Mouse (Mus musculus) thymus, adult 2 months (tissue): ENCODE data around the gene Rnf26. TPM values are rescaled to one million over a fixed set of nuclear protein-coding genes. Genes with fewer than 3 reads are reported as not detected.

ENCODE experiments used
- DNase-seq: peaks from one replicate; pipeline ENCODE4 v3.0.0; 2021
- H3K27ac ChIP-seq: fragments of 200-500 bp; 2 replicates; pipeline ENCODE4 v1.5.1; 2012; ENCODE audit warnings: low read length, control low read depth; ENCODE audit not compliant: control insufficient read depth, insufficient read depth
- H3K27me3 ChIP-seq: fragments of 200-500 bp; 2 replicates; pipeline ENCODE4 v1.6.1; 2012; ENCODE audit warnings: mild to moderate bottlenecking, low read length, moderate library complexity, mixed read lengths; ENCODE audit not compliant: control insufficient read depth, insufficient read depth
- H3K36me3 ChIP-seq: fragments of 200-500 bp; 2 replicates; pipeline ENCODE4 v1.6.1; 2012; ENCODE audit warnings: mild to moderate bottlenecking, low read length, moderate library complexity; ENCODE audit not compliant: control insufficient read depth, insufficient read depth
- H3K4me1 ChIP-seq: fragments of 200-500 bp; replicated peaks from 2 replicates; pipeline ENCODE4 v1.6.1; 2012; ENCODE audit warnings: low read length; ENCODE audit not compliant: control insufficient read depth, insufficient read depth
- H3K4me3 ChIP-seq: fragments of 200-500 bp; 2 replicates; pipeline ENCODE4 v1.5.1; 2012; ENCODE audit warnings: mild to moderate bottlenecking, low read length, control low read depth, moderate library complexity; ENCODE audit not compliant: control insufficient read depth, insufficient read depth
- CTCF ChIP-seq: fragments of 200-500 bp; IDR thresholded peaks from 2 replicates; pipeline ENCODE4 v1.5.1; 2012; ENCODE audit warnings: mild to moderate bottlenecking, control low read depth, low read length, moderate library complexity, borderline replicate concordance; ENCODE audit not compliant: control insufficient read depth, poor library complexity, insufficient read depth; ENCODE audit errors: extremely low read depth
- POLR2A ChIP-seq: fragments of 200-500 bp; IDR thresholded peaks from 2 replicates; pipeline ENCODE4 v1.6.1; 2012; ENCODE audit warnings: mild to moderate bottlenecking, low read length, control low read depth, moderate library complexity; ENCODE audit not compliant: control insufficient read depth, poor library complexity, insufficient read depth; ENCODE audit errors: extremely low read depth
- WGBS: fragments of 180-500 bp; shearing (Covaris S2); methylation state at CpG from one replicate; pipeline ENCODE4 v1.1.7; 2018; 5-methylcytosine and 5-hydroxymethylcytosine counted together
- polyA plus RNA-seq: library from polyadenylated mRNA; depleted of rRNA; stranded (reverse); fragments of >200 nt; gene quantifications from 2 replicates; pipeline ENCODE4 v1.2.3, GENCODE M21; 2012

The Rnf26 gene
- polyA plus RNA-seq, 1 experiment = 72.3 TPM

DNA sequence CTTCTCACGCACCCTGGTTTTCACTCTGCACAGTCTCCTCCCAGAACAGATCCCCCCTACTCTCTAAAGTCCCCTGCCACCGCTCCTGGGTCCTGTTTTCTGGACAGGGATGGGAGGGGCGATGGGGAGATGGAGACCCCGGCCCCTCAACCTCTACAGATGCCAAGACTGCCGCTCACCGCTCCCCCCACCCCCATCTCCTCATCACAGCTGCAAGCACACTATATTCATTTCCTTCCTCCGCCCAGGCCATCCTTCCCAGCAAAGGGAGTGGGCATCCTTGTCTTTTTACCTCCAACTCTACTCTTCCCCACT lies 17.9 kb upstream of the Rnf26 start:
- 58% methylated on average over 7 of the region's 7 CpGs for WGBS
- H3K27ac ChIP-seq = no peak overlapping the region
- no peak for TF ChIP-seq POLR2A
- H3K4me1 ChIP-seq = peaks cover 39% of the 10 kb centered on the region
- no peak for DNase-seq
- H3K36me3 ChIP-seq = no peaks in the 10 kb centered on the region
- peaks cover 13% of the 10 kb centered on the region; the same call in 1 of the 2 replicates for H3K27me3 ChIP-seq
- H3K4me3 ChIP-seq = no peak overlapping the region

DNA sequence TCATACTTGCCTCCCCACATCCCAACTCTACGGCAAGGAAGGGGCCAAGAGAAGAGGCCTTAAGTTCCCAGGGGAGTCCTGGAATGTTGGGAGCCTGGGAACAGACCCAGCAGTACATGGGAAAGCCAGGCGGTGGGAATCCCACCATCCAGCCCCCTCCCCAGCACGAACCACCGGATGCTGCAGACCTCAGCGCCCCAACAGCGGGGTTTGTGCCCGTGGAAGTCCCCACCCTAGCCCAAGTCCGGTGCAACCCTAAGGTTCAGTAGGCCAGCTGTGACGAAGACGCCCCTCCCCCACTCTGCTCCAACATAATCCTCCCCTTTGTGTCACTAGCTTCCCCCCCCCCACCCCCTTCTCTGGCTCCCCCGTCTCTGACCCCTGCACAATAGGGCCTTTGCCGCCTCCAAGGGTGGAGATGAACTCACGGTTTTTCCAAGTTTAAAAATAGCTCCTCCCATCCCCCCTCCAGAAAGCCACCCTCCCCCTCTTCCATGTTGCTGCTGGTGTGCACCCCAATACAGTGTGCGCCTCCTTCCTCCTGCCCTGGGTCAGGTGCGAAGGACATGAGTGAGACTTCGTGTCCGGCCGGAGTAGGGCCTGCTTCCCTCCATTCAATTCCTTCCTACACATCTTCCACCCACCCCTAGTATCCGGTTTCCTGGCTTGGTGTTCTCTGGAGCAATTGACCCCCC lies 17.4 kb upstream of the Rnf26 start:
- DNase-seq = no peak
- Histone ChIP-seq H3K27ac (no peak overlapping the region), H3K4me1 (peaks cover 36% of the 10 kb centered on the region), H3K36me3 (no peaks in the 10 kb centered on the region), H3K4me3 (no peak overlapping the region; the same call in 1 of the 2 replicates), H3K27me3 (peaks cover 13% of the 10 kb centered on the region; the same call in 1 of the 2 replicates)
- WGBS = 38% methylated on average over 18 of the region's 19 CpGs
- no peak for TF ChIP-seq POLR2A
- TF ChIP-seq CTCF = no peak

DNA sequence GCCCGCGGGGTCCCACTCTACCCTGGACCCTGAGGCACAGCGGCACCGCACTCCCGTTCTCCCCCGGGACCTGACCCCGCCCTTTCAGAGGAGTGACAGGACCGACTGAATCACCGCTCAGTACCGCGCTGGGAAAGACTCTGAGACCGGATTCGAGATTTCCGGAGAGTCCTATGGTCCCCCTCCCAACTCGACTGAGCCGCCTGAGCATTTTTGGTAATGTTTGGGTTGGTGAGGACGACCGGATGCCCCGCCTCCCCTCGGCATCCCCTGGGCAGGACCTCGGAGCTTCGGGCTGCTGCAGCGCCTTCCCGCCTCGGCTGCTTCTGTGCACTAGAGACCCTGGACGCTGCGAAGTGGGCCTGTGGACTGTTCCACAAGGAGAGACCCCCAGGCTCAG lies 16.7 kb upstream of the Rnf26 start:
- no peaks in the 10 kb centered on the region for H3K36me3 ChIP-seq
- peak; percentile 81 for DNase-seq
- H3K27ac ChIP-seq = no peak overlapping the region
- H3K27me3 ChIP-seq = peaks cover 7% of the 10 kb centered on the region; the same call in 1 of the 2 replicates
- WGBS = under 1% methylated on average over 27 of the region's 27 CpGs
- peaks cover 29% of the 10 kb centered on the region for H3K4me1 ChIP-seq
- peak overlapping the region; percentile 38 for H3K4me3 ChIP-seq
- TF ChIP-seq POLR2A (no peak; the same call in 1 of the 2 replicates), CTCF (no peak)

DNA sequence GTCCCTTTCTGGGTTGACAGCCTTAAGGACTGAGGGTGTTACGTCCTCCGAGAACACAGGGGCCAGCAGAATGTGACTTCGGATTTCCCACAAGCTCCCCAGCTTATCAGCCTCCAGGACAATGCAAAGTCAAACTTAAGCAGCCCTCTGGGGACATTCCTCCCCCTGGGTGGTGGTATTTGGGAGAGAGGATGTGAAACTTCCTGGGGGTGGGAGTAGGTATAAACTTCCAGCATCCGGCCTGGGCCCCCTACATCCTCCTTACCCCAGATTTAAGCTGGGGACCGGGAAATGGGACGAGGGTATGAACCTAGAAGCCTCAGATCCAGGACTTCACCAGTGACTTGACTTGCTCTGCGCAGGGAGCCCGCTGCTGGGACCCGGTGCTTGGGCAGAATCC lies 16.3 kb upstream of the Rnf26 start:
- H3K36me3 ChIP-seq = no peaks in the 10 kb centered on the region
- 38% methylated on average over 9 of the region's 9 CpGs for WGBS
- H3K27me3 ChIP-seq = peaks cover 6% of the 10 kb centered on the region; the same call in 1 of the 2 replicates

DNA sequence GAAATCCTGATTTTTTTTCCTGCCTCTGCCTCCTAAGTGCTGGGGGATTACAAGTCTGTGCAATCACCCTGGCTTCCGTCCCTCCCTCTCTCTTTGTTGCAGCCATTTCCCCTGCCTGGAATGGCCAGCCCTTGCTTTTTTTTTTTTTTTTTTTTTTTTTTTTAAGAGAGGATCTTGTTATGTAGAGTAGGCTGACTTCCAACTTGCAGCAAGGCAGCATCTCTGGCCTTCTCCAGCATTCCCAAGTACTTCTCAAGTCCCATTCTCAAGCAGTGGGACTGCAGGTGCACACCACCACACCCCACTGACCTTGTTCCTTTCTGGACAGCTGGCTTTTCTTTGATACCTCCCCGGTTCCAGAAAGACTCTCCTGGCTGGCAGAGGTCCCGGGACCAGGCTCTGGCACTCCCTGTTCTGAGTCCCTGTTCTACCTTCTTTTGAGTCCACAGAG lies 14.1 kb upstream of the Rnf26 start:
- no peak overlapping the region for H3K27ac ChIP-seq
- TF ChIP-seq POLR2A (no peak), CTCF (no peak)
- no peaks in the 10 kb centered on the region; the same call in 1 of the 2 replicates for H3K27me3 ChIP-seq
- DNase-seq = no peak
- no peaks in the 10 kb centered on the region for H3K36me3 ChIP-seq
- H3K4me3 ChIP-seq = no peak overlapping the region
- 90% methylated on average over 3 of the region's 3 CpGs for WGBS
- peaks cover 20% of the 10 kb centered on the region for H3K4me1 ChIP-seq

More for the DNA sequence above, 16.3 kb upstream of the Rnf26 start:
- Histone ChIP-seq H3K4me1 (peaks cover 25% of the 10 kb centered on the region), H3K4me3 (peak overlapping the region; percentile 38), H3K27ac (no peak overlapping the region)
- no peak for TF ChIP-seq CTCF
- no peak for TF ChIP-seq POLR2A
- DNase-seq = no peak

DNA sequence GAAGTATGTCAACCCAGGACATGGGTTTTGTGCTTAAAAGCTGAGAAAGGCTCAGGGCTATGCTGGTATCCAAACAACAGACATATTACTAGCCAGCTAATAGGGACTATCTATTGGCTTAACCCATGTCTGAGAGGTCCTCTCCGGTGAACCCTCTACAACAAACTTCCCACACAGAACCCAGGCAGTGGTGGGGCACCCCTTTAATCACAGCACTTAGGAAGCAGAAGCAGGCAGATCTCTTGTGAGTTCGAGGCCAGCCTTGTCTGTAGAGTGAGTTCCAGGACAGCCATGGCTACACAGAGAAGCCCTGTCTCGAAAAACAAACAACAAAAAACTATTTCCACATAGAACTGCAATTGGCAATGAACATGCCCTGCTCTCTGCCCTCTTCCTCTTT lies 13.4 kb upstream of the Rnf26 start:
- no peak overlapping the region for H3K27ac ChIP-seq

More for the DNA sequence above, 13.4 kb upstream of the Rnf26 start:
- H3K4me1 ChIP-seq = peaks cover 20% of the 10 kb centered on the region
- WGBS = 82% methylated on average over 3 of the region's 3 CpGs
- no peaks in the 10 kb centered on the region for H3K36me3 ChIP-seq
- H3K27me3 ChIP-seq = no peaks in the 10 kb centered on the region
- TF ChIP-seq POLR2A = no peak
- no peak for TF ChIP-seq CTCF
- no peak for DNase-seq
- no peak overlapping the region for H3K4me3 ChIP-seq
